Comparison of ENCODE assay signal across 22 mouse cellular contexts in the genomic region with DNA sequence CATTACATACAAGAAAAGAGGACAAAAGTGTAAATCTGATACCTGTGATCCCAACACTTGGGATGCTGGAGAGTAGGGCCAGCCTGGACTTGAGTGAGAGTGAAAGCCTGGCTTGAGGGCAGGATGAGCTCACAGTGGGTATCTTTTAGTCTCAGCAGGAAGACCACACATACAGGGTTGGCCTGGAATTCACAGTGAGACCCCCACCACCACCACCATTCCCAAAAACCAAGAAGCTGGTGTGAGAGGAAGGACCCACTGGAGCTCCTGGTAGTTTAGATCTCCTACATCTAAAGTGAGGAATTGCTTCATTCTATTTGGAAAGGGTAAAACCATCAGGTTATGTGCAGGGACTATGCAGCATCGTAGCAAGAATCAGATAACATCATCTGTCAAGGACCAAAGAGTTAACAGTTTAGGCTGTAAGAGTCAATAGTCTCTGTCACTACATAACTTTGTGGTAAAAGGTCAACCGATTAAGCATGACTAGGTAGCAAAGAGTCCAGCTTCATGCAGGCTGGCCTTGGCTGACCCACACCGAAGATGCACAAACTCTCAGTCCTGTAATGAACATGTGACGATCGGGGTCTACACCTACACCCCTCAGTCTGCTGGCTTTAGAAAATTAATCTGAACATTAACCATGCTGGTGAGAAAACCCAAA. TPM values are rescaled to one million over a fixed set of nuclear protein-coding genes. Genes with fewer than 3 reads are reported as not detected.
A peak's percentile ranks its signal among the peaks of the same experiment; 100 is the strongest.
DNase-seq lines count a peak whose midpoint lies in the region; ATAC-seq and TF ChIP-seq lines count a peak whose summit lies in the region.
"Had no signal": no experiment of that assay in that cellular context is flagged by ENCODE, and none has a peak within 500 bp of the region (broad histone marks: within the 10 kb centered on the region; RNA-seq: fewer than 3 reads in every experiment).

No protein-coding gene starts in this region.

- no peak for TF ChIP-seq POLR2A in kidney, adult 2 months (IDR thresholded peaks at IDR 0.05; ENCODE audit: low read depth, low read length)

- H3K36me3 ChIP-seq in kidney, adult 2 months (ENCODE audit: control insufficient read depth, insufficient read depth, low read length), result no peaks in the 10 kb centered on the region
- no peaks in the 10 kb centered on the region for H3K36me3 ChIP-seq in liver, embryonic 16.5 days (ENCODE audit: control insufficient read depth, insufficient read depth)
- H3K36me3 ChIP-seq in liver, embryonic 12.5 days, result no peaks in the 10 kb centered on the region
- H3K36me3 ChIP-seq in midbrain, embryonic 11.5 days (ENCODE audit: control insufficient read depth, insufficient read depth, low read length), result no peaks in the 10 kb centered on the region
- H3K36me3 ChIP-seq in midbrain, embryonic 13.5 days, result no peaks in the 10 kb centered on the region
- H3K36me3 ChIP-seq: embryonic facial prominence, embryonic 15.5 days; forebrain, embryonic 12.5 days had no signal

- H3K4me2 ChIP-seq in liver, embryonic 16.5 days (ENCODE audit: low read depth, low read length), result no peak overlapping the region
- H3K4me2 ChIP-seq in liver, embryonic 12.5 days, result no peak overlapping the region
- H3K4me2 ChIP-seq in midbrain, embryonic 11.5 days, result no peak overlapping the region
- no peak overlapping the region for H3K4me2 ChIP-seq in midbrain, embryonic 13.5 days (replicated peaks)
- H3K4me2 ChIP-seq: embryonic facial prominence, embryonic 13.5 days; embryonic facial prominence, embryonic 15.5 days; forebrain, embryonic 12.5 days had no signal

- no peak overlapping the region for H3K4me3 ChIP-seq in kidney, adult 2 months (ENCODE audit: insufficient read depth, low read depth, low read length)
- no peak overlapping the region for H3K4me3 ChIP-seq in liver, embryonic 16.5 days (ENCODE audit: low read depth, low read length)
- no peak overlapping the region for H3K4me3 ChIP-seq in liver, embryonic 12.5 days
- H3K4me3 ChIP-seq in midbrain, embryonic 11.5 days (ENCODE audit: low read depth, low read length), result no peak overlapping the region
- H3K4me3 ChIP-seq in midbrain, embryonic 13.5 days (replicated peaks), result no peak overlapping the region
- H3K4me3 ChIP-seq: embryonic facial prominence, embryonic 13.5 days; embryonic facial prominence, embryonic 15.5 days; erythroblast, embryonic 14.5 days; forebrain, embryonic 10.5 days; forebrain, embryonic 12.5 days had no signal

- no peaks in the 10 kb centered on the region for H3K9me3 ChIP-seq in liver, embryonic 16.5 days (replicated peaks; ENCODE audit: control insufficient read depth, low read length)
- no peaks in the 10 kb centered on the region for H3K9me3 ChIP-seq in liver, embryonic 12.5 days (replicated peaks)
- H3K9me3 ChIP-seq in midbrain, embryonic 11.5 days (ENCODE audit: control insufficient read depth, low read length), result no peaks in the 10 kb centered on the region
- H3K9me3 ChIP-seq in midbrain, embryonic 13.5 days, result no peaks in the 10 kb centered on the region
- H3K9me3 ChIP-seq: embryonic facial prominence, embryonic 13.5 days; embryonic facial prominence, embryonic 15.5 days; forebrain, embryonic 10.5 days; forebrain, embryonic 12.5 days had no signal

- no peak for TF ChIP-seq CTCF in kidney, adult 2 months (conservative IDR thresholded peaks at IDR 0.05; ENCODE audit: insufficient read depth, insufficient read length, low read depth, low read length)

- H3K9ac ChIP-seq in liver, embryonic 16.5 days (ENCODE audit: low read depth, low read length), result no peak overlapping the region
- H3K9ac ChIP-seq in liver, embryonic 12.5 days, result no peak overlapping the region
- H3K9ac ChIP-seq in midbrain, embryonic 11.5 days (ENCODE audit: low read length), result no peak overlapping the region
- H3K9ac ChIP-seq in midbrain, embryonic 13.5 days (replicated peaks), result no peak overlapping the region
- H3K9ac ChIP-seq: embryonic facial prominence, embryonic 13.5 days; embryonic facial prominence, embryonic 15.5 days; forebrain, embryonic 12.5 days had no signal

- H3K4me1 ChIP-seq in kidney, adult 2 months (ENCODE audit: control insufficient read depth, insufficient read depth, low read length), result peaks cover 16% of the 10 kb centered on the region
- H3K4me1 ChIP-seq in liver, embryonic 16.5 days (ENCODE audit: control insufficient read depth, low read depth, low read length), result no peaks in the 10 kb centered on the region; the same call in none of the 2 replicates
- H3K4me1 ChIP-seq in liver, embryonic 12.5 days, result peaks cover 28% of the 10 kb centered on the region
- peaks cover 24% of the 10 kb centered on the region for H3K4me1 ChIP-seq in midbrain, embryonic 11.5 days (ENCODE audit: control insufficient read depth, insufficient read depth, low read length)
- peaks cover 67% of the 10 kb centered on the region for H3K4me1 ChIP-seq in midbrain, embryonic 13.5 days (replicated peaks)

- 60% methylated on average over 5 of the region's 5 CpGs for WGBS in kidney, adult 2 months
- 63% methylated on average over 5 of the region's 5 CpGs for WGBS in liver, embryonic 16.5 days (ENCODE audit: insufficient replicate concordance)
- 67% methylated on average over 5 of the region's 5 CpGs for WGBS in liver, embryonic 12.5 days (ENCODE audit: insufficient replicate concordance)
- 89% methylated on average over 5 of the region's 5 CpGs for WGBS in midbrain, embryonic 11.5 days
- WGBS in midbrain, embryonic 13.5 days, result 92% methylated on average over 5 of the region's 5 CpGs

- peak; percentile 36; the same call in 1 of the 2 replicates for ATAC-seq in liver, embryonic 16.5 days (ENCODE audit: low read depth)
- no peak for ATAC-seq in liver, embryonic 12.5 days
- no peak for ATAC-seq in midbrain, embryonic 11.5 days (ENCODE audit: low FRiP score)
- ATAC-seq in midbrain, embryonic 13.5 days, result no peak
- ATAC-seq: forebrain, embryonic 14.5 days had no signal

- no peak overlapping the region for H3K27ac ChIP-seq in kidney, adult 2 months (ENCODE audit: insufficient read depth, low read depth, low read length)
- no peak overlapping the region for H3K27ac ChIP-seq in liver, embryonic 16.5 days (ENCODE audit: low read length)
- no peak overlapping the region for H3K27ac ChIP-seq in liver, embryonic 12.5 days
- no peak overlapping the region for H3K27ac ChIP-seq in midbrain, embryonic 11.5 days (ENCODE audit: low read depth, low read length)
- no peak overlapping the region for H3K27ac ChIP-seq in midbrain, embryonic 13.5 days
- H3K27ac ChIP-seq: embryonic facial prominence, embryonic 13.5 days; embryonic facial prominence, embryonic 15.5 days; forebrain, embryonic 10.5 days; forebrain, embryonic 12.5 days had no signal

- no peaks in the 10 kb centered on the region for H3K27me3 ChIP-seq in kidney, adult 2 months (replicated peaks; ENCODE audit: control insufficient read depth, insufficient read depth, low read length)
- no peaks in the 10 kb centered on the region for H3K27me3 ChIP-seq in liver, embryonic 16.5 days (ENCODE audit: control insufficient read depth, insufficient read depth, low read depth, low read length)
- no peaks in the 10 kb centered on the region for H3K27me3 ChIP-seq in liver, embryonic 12.5 days (replicated peaks)
- H3K27me3 ChIP-seq in midbrain, embryonic 11.5 days (ENCODE audit: control insufficient read depth, insufficient read depth, low read length), result no peaks in the 10 kb centered on the region
- H3K27me3 ChIP-seq in midbrain, embryonic 13.5 days, result no peaks in the 10 kb centered on the region
- H3K27me3 ChIP-seq: embryonic facial prominence, embryonic 13.5 days; embryonic facial prominence, embryonic 15.5 days; forebrain, embryonic 12.5 days had no signal

- peak; percentile 32 for DNase-seq in kidney, adult 2 months
- DNase-seq in kidney, postnatal 10 days, result no peak
- peak; percentile 81 for DNase-seq in midbrain, embryonic 11.5 days (ENCODE audit: low spot score, missing footprints)
- DNase-seq: adrenal gland, adult 2 months; adrenal gland, postnatal 10 days; adrenal gland, postnatal 25 days; cerebellum, adult 11 months; cerebellum, adult 18-20 months; cerebellum, adult 8-10 months; cerebellum, adult 9-11 months; cerebellum, postnatal 14 days; cerebellum, postnatal 36 days; embryo, embryonic 11 days had no signal

RNA-seq across cellular contexts. Expression of a gene that starts 26.8 kb away (rescaled TPM):
- polyA plus RNA-seq in kidney, adult 2 months (2012; rRNA removed), result 22.4 and 25.7 TPM in 2 replicates
- polyA plus RNA-seq in liver, embryonic 16.5 days (2015; fragmentation: Nextera tagmentation; extraction: Ambion mirVana), result 3.9 and 4.2 TPM in 2 replicates
- 11.5 and 13.3 TPM in 2 replicates for polyA plus RNA-seq in liver, embryonic 12.5 days (2016; fragmentation: Nextera tagmentation; extraction: Ambion mirVana)
- 124 and 131 TPM in 2 replicates for polyA plus RNA-seq in midbrain, embryonic 11.5 days (2014; fragmentation: Nextera tagmentation; extraction: Ambion mirVana)
- polyA plus RNA-seq in midbrain, embryonic 13.5 days (2015; fragmentation: Nextera tagmentation; extraction: Ambion mirVana), result 120 and 125 TPM in 2 replicates
